Mouse (Mus musculus) heart, adult 11 months (tissue): ENCODE measurements around the gene Mdfic.
A peak's percentile ranks its signal among the peaks of the same experiment; 100 is the strongest.

Experiments
- DNase-seq: peaks from one replicate; pipeline ENCODE4 v3.0.0; 2022

The Mdfic gene

GRCm38 (mm10) chr6:15793602-15794345 is 73.3 kb downstream of the Mdfic start:
- peak; percentile 95 for DNase-seq

GRCm38 (mm10) chr6:15794801-15795200 is 74.3 kb downstream of the Mdfic start:
- no peak for DNase-seq

- DNase-seq = no peak
These were observed 86.9 kb downstream of the Mdfic start for GRCm38 (mm10) chr6:15807382-15807781.

- no peak for DNase-seq
These were observed 104.8 kb downstream of the Mdfic start for GRCm38 (mm10) chr6:15825236-15825635.

- DNase-seq = no peak
These were observed 109.4 kb downstream of the Mdfic start for GRCm38 (mm10) chr6:15829812-15830211.

DNA sequence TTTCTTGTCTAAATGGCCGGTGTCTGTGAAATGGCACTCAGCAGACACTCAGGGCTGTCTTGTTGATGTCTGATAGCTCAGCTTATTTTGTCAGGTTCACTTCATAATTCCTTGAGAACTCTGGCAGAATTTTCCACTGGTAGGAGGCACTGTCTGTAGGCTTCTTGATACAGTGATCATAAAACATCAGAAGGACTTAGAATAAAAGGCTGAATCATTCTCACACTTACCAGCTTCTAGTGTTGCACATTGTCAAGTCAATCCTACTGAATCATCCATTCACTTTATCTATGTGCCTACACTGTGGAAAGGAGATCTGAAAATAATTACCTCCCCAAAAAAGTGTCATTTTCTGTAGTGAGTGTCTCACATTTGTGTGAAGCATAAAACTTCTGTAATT is 110.2 kb downstream of the Mdfic start:
- DNase-seq = no peak

DNA sequence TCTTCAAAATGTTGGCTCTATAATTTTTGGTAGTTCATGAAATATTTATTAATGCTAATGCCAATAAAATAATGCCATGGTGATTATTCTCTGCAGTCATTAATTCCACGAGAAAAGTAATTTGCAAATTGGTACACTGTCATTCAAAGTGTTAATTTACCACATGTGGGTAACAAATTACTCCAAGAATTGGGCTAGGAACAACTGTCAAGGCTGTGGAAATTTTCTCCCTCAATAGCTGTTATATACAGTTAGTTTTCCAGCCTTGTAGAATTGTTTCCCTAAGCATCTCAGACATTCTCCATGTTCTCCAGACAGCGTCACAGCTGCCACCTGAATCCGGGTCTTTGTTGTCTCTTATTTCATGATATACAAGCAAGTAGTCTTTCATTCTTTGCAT is 117.2 kb downstream of the Mdfic start:
- no peak for DNase-seq

- DNase-seq = no peak
These were observed 119.4 kb downstream of the Mdfic start for GRCm38 (mm10) chr6:15839831-15840230.

DNA sequence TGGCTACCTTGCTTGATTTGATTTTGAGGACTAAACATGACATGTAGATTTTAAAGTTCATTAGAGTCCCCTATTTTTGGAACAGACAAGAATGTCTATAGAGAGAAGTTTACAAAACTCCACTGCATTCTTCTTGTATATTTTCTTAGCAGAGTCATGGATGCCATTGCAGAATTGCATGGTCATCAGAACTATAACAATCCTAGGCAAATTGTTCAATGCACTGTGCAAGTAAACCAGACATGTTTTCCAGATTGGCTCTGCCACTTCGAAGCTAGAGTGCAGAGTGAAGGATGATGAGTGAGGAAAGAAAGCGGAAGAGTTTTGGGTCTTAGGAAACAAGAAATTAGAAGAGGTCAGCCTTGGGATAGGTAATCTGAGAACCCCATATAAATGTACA is 120.0 kb downstream of the Mdfic start:
- DNase-seq = no peak

DNA sequence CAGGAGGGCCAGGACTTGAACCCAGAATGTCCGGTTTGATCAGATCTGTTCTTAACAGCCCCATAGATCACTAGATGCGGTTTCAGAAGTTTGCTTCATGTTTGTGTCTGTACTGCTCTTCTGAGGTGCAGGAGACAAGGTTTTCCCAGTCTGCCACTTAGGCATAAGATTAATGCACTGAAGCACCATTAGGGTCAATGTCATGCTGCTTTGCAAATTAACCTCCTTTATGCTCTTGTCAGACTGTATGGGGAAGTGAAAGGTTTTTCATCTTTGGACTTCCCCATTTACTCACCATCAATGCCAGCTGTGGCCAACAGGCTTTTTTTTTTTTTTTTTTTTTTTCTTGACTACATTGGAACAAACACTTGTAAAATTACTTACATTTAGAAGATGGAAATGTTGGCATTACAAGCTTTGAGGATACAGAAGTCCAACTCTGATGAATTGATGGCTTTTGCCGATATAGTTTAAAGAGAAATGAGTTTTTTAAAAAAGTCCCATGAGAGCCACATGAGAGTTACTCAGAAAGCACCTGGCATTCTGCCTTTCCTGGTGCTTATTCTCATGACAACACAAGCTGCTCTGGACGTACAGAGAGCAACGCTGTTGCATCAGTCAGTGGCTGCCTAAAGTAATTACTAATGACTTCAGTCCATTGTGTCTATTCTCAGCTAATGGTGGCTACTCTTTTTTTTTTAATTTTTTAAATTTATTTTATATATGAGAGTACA is 121.2 kb downstream of the Mdfic start:
- no peak for DNase-seq

GRCm38 (mm10) chr6:15843295-15843694 is 122.8 kb downstream of the Mdfic start:
- DNase-seq = no peak

GRCm38 (mm10) chr6:15845711-15846342 is 125.4 kb downstream of the Mdfic start:
- DNase-seq = peak; percentile 93
